Mouse (Mus musculus): ENCODE data around the gene St6galnac3.

The St6galnac3 gene

GRCm38 (mm10) chr3:153472583-153473471 is 252.1 kb downstream of the St6galnac3 start:
- DNase-seq (ENCODE audit: low spot score in 2 of 2) = no peak

GRCm38 (mm10) chr3:153463849-153464248 is 261.1 kb downstream of the St6galnac3 start:
- DNase-seq (ENCODE audit: low spot score in 2 of 2) = no peak

GRCm38 (mm10) chr3:153460173-153460572 is 264.8 kb downstream of the St6galnac3 start:
- no peak for DNase-seq (ENCODE audit: low spot score in 2 of 2)

DNA sequence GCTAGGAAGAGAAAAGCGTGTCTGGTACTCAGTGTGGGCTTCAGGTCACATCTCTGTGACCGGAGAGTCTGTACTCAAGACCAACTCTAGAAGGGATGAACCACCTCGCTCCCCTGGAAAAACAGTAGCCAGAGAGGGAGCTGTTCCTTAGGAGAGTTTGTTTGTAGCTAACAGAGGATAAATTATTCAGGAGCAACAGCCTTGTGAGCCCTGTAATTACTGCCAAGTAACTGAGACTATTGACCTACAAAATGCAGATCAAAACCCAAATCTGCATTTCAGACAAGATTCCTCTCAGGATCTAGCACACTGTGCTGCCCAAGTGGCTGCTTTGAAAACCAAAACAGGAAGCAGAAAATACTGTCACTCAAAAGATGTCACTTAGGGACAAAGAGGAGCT is 266.4 kb downstream of the St6galnac3 start:
- no peak for DNase-seq (ENCODE audit: low spot score in 2 of 2)

- no peak for DNase-seq (ENCODE audit: low spot score in 2 of 2)
Measured at GRCm38 (mm10) chr3:153457701-153458100, 267.3 kb downstream of the St6galnac3 start.

DNA sequence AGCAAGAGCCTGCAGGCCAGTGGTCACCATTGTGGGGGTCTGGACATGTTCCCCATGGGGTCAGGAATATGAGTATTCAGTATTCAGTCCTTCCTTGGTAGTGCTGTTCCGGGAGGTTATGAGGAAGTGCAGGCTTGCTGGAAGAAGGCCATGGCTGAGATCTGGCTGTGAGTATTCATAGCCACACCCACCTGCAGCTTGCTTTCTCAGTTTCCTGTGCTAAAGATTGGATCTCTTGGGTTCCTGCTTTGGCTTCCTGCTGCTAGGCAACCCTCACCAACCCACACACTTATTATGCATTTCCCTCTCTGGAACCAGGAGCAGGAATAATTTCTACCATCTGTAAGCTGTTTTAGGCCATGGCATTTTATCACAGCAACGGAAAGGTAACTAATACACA is 267.8 kb downstream of the St6galnac3 start:
- peak; percentile 12 to 38 for DNase-seq (ENCODE audit: low spot score in 2 of 2)

GRCm38 (mm10) chr3:153456227-153456626 is 268.7 kb downstream of the St6galnac3 start:
- DNase-seq (ENCODE audit: low spot score in 2 of 2) = no peak

GRCm38 (mm10) chr3:153453127-153454049 is 271.6 kb downstream of the St6galnac3 start:
- DNase-seq (ENCODE audit: low spot score in 2 of 2) = no peak

DNA sequence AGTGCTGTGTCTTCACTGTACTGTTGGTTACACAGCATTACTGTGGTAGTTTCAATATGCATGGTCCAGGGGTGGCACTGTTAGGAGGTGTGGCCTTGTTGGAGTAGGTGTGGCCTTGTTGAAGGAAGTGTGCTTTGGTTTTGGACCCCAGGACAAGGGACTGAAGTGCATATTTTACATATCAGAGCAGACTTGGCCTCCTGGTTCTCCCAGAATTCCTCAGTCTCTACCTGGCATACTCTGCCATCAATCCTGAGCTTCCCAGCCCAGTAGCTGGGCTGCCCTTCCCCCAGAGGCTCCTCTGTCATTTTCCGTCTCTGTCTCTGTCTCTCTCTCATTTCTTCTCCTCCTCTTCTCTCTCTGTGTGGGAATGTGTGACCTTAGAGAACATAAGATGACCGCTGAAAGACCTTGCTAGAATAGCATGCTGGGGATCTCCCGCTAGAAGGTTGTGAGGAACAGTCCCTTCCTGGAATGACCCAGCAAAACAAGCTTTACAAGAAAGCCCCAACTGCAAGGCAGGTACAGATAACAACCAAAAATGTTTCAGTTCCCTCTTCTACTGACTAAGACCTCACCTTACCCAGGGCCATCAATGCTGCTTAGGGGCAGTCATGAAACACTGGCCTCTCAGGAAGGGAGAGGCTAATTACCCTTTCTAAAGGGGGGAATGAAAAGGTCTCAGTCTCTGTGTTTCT is 272.5 kb downstream of the St6galnac3 start:
- DNase-seq (ENCODE audit: low spot score in 2 of 2) = no peak

DNA sequence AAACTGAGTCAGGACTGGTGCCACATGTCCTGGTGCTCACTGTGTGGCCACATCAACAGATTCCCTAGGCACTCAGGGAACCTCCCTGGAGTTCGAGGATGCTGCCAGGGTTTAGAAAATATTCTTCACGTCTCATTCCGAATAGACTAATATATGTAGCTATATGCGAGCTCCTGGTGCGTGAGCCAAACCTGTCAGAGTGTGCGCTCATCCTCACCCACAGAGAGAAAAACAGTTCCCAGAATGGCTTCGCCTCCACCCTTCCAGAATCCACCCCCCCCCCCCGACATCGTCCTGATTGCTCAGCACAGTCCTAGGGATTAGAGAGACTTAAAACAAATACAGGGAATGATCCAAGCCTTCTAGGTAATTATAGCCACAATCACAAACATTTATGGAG is 283.6 kb downstream of the St6galnac3 start:
- DNase-seq (ENCODE audit: low spot score in 2 of 2) = peak; percentile 16 to 42

- DNase-seq (ENCODE audit: low spot score in 2 of 2) = no peak
Measured at GRCm38 (mm10) chr3:153436076-153437021, 288.6 kb downstream of the St6galnac3 start.

DNA sequence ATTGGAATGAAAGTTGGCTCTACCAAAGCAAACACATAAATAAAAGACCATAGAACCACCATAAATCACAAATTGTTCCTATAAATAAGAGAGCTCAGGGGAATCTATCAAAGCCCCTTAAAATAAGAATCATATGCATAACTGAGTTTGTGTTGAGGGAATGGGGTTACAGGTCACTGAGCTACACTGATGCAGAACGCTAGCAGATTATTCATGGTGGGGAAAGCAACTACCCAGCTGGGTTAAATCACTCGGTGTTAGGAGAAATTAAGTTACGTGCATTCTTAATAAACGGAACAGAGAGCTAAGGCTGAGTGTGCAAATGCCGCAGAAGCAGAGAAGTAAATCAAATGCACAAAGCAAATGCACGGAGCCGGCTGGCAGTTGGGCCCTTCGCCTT is 292.0 kb downstream of the St6galnac3 start:
- no peak for DNase-seq (ENCODE audit: low spot score in 2 of 2)

- DNase-seq (ENCODE audit: low spot score in 2 of 2) = no peak
Measured at GRCm38 (mm10) chr3:153432053-153432816, 292.7 kb downstream of the St6galnac3 start.

- no peak for DNase-seq (ENCODE audit: low spot score in 2 of 2)
Measured at GRCm38 (mm10) chr3:153429840-153430239, 295.1 kb downstream of the St6galnac3 start.

GRCm38 (mm10) chr3:153421918-153422290 is 303.1 kb downstream of the St6galnac3 start:
- no peak for DNase-seq (ENCODE audit: low spot score in 2 of 2)

- no peak for DNase-seq (ENCODE audit: low spot score in 2 of 2)
Measured at GRCm38 (mm10) chr3:153421060-153421917, 303.7 kb downstream of the St6galnac3 start.

GRCm38 (mm10) chr3:153419331-153419730 is 305.6 kb downstream of the St6galnac3 start:
- no peak for DNase-seq (ENCODE audit: low spot score in 2 of 2)

GRCm38 (mm10) chr3:153417001-153417400 is 308.0 kb downstream of the St6galnac3 start:
- DNase-seq (ENCODE audit: low spot score in 2 of 2) = no peak

GRCm38 (mm10) chr3:153416383-153416782 is 308.6 kb downstream of the St6galnac3 start:
- no peak for DNase-seq (ENCODE audit: low spot score in 2 of 2)

Measured in frontal cortex, postnatal 36 days (tissue).